Mouse (Mus musculus) midbrain, embryonic 15.5 days (tissue): Measurements from ENCODE around the gene Terf2ip. TPM values are rescaled to one million over a fixed set of nuclear protein-coding genes. Genes with fewer than 3 reads are reported as not detected.

Experiments
- ATAC-seq: fragments of 200-750 bp; cut with Nextera tagmentation; replicated peaks from 2 replicates; pipeline ENCODE4 v1.8.0; 2017; ENCODE audit warnings: moderate TSS enrichment
- H3K27ac ChIP-seq: fragments of 300-500 bp; sonication (generic); 2 replicates; pipeline ENCODE4 v1.5.1; 2015; ENCODE audit warnings: mild to moderate bottlenecking, inconsistent platforms
- H3K27me3 ChIP-seq: fragments of 300-500 bp; sonication (generic); replicated peaks from 2 replicates; pipeline ENCODE4 v1.6.1; 2015; ENCODE audit warnings: inconsistent platforms
- H3K36me3 ChIP-seq: fragments of 300-500 bp; sonication (generic); replicated peaks from 2 replicates; pipeline ENCODE4 v1.6.1; 2015; ENCODE audit warnings: inconsistent platforms
- H3K4me1 ChIP-seq: fragments of 300-500 bp; sonication (generic); 2 replicates; pipeline ENCODE4 v1.6.1; 2015; ENCODE audit warnings: inconsistent platforms
- H3K4me2 ChIP-seq: fragments of 300-500 bp; sonication (generic); 2 replicates; pipeline ENCODE4 v1.6.1; 2015; ENCODE audit warnings: inconsistent platforms, mild to moderate bottlenecking, moderate library complexity
- H3K4me3 ChIP-seq: fragments of 300-500 bp; sonication (generic); 2 replicates; pipeline ENCODE4 v1.5.1; 2015; ENCODE audit warnings: mild to moderate bottlenecking, inconsistent platforms
- H3K9ac ChIP-seq: fragments of 300-500 bp; sonication (generic); 2 replicates; pipeline ENCODE4 v1.6.1; 2015; ENCODE audit warnings: mild to moderate bottlenecking, inconsistent platforms
- H3K9me3 ChIP-seq: fragments of 300-500 bp; sonication (generic); 2 replicates; pipeline ENCODE4 v1.6.1; 2016; ENCODE audit warnings: inconsistent platforms
- WGBS: fragments of 180-500 bp; shearing (Covaris S2); methylation state at CpG from one replicate; pipeline ENCODE4 v1.1.7; 2015; ENCODE audit warnings: mixed read lengths; 5-methylcytosine and 5-hydroxymethylcytosine counted together
- polyA plus RNA-seq: library from polyadenylated mRNA; unstranded; fragments of >200 nt; fragmentation: Nextera tagmentation; extraction: Ambion mirVana; gene quantifications from 2 replicates; pipeline ENCODE4 v1.2.1, GENCODE M21; 2015

Terf2ip gene
- polyA plus RNA-seq, 1 experiment from 2014 or later, result 72.1 TPM

- H3K4me1 ChIP-seq, result no peaks in the 10 kb centered on the region
Measured at GRCm38 (mm10) chr8:112029455-112029854, 18.3 kb downstream of the Terf2ip start.

GRCm38 (mm10) chr8:112030663-112031062, 19.5 kb downstream of the Terf2ip start:
- Histone ChIP-seq H3K36me3 (no peaks in the 10 kb centered on the region), H3K4me2 (no peak overlapping the region), H3K27ac (no peak overlapping the region), H3K27me3 (no peaks in the 10 kb centered on the region), H3K4me1 (no peaks in the 10 kb centered on the region), H3K4me3 (no peak overlapping the region), H3K9me3 (no peaks in the 10 kb centered on the region), H3K9ac (no peak overlapping the region)
- ATAC-seq, result no peak
- WGBS, result 56% methylated on average over 6 of the region's 6 CpGs

More at GRCm38 (mm10) chr8:112029455-112029854, 18.3 kb downstream of the Terf2ip start:
- Histone ChIP-seq H3K4me3 (no peak overlapping the region), H3K27me3 (no peaks in the 10 kb centered on the region), H3K27ac (no peak overlapping the region), H3K9me3 (no peaks in the 10 kb centered on the region), H3K9ac (no peak overlapping the region), H3K36me3 (no peaks in the 10 kb centered on the region), H3K4me2 (no peak overlapping the region)
- ATAC-seq, result no peak
- WGBS, result 91% methylated on average over 7 of the region's 7 CpGs

GRCm38 (mm10) chr8:112033071-112033470, 21.9 kb downstream of the Terf2ip start:
- no peak overlapping the region for H3K4me2 ChIP-seq
- H3K9me3 ChIP-seq, result no peaks in the 10 kb centered on the region
- ATAC-seq, result no peak
- no peak overlapping the region for H3K9ac ChIP-seq
- 48% methylated on average over 7 of the region's 7 CpGs for WGBS
- H3K4me3 ChIP-seq, result no peak overlapping the region
- H3K4me1 ChIP-seq, result no peaks in the 10 kb centered on the region
- no peaks in the 10 kb centered on the region for H3K27me3 ChIP-seq
- H3K27ac ChIP-seq, result no peak overlapping the region
- H3K36me3 ChIP-seq, result no peaks in the 10 kb centered on the region

GRCm38 (mm10) chr8:112034603-112035002, 23.4 kb downstream of the Terf2ip start:
- Histone ChIP-seq H3K4me3 (no peak overlapping the region), H3K9me3 (no peaks in the 10 kb centered on the region), H3K27ac (no peak overlapping the region), H3K27me3 (no peaks in the 10 kb centered on the region), H3K36me3 (no peaks in the 10 kb centered on the region), H3K9ac (no peak overlapping the region), H3K4me2 (no peak overlapping the region), H3K4me1 (no peaks in the 10 kb centered on the region)
- 18% methylated on average over 8 of the region's 8 CpGs for WGBS
- no peak for ATAC-seq

- H3K4me1 ChIP-seq, result no peaks in the 10 kb centered on the region
- no peak for ATAC-seq
- H3K9ac ChIP-seq, result no peak overlapping the region
- H3K9me3 ChIP-seq, result no peaks in the 10 kb centered on the region
- no peak overlapping the region for H3K27ac ChIP-seq
- no peaks in the 10 kb centered on the region for H3K27me3 ChIP-seq
- no peak overlapping the region for H3K4me2 ChIP-seq
- no peaks in the 10 kb centered on the region for H3K36me3 ChIP-seq
- H3K4me3 ChIP-seq, result no peak overlapping the region
- WGBS, result 84% methylated on average over 18 of the region's 18 CpGs
Measured at GRCm38 (mm10) chr8:112037521-112037920, 26.3 kb downstream of the Terf2ip start.

- Histone ChIP-seq H3K4me1 (no peaks in the 10 kb centered on the region), H3K9me3 (no peaks in the 10 kb centered on the region), H3K27me3 (no peaks in the 10 kb centered on the region), H3K9ac (no peak overlapping the region), H3K4me3 (no peak overlapping the region), H3K36me3 (no peaks in the 10 kb centered on the region), H3K27ac (no peak overlapping the region), H3K4me2 (no peak overlapping the region)
- no peak for ATAC-seq
- WGBS, result 83% methylated on average over 5 of the region's 5 CpGs
Measured at GRCm38 (mm10) chr8:112045182-112045581, 34.0 kb downstream of the Terf2ip start.

- no peak overlapping the region for H3K9ac ChIP-seq
- H3K27ac ChIP-seq, result no peak overlapping the region
- H3K9me3 ChIP-seq, result no peaks in the 10 kb centered on the region
- H3K4me2 ChIP-seq, result no peak overlapping the region
- 3% methylated on average over 7 of the region's 7 CpGs for WGBS
- no peaks in the 10 kb centered on the region for H3K27me3 ChIP-seq
- peak; percentile 71 for ATAC-seq
- no peaks in the 10 kb centered on the region for H3K36me3 ChIP-seq
- H3K4me3 ChIP-seq, result no peak overlapping the region
- no peaks in the 10 kb centered on the region for H3K4me1 ChIP-seq
Measured at GRCm38 (mm10) chr8:112045896-112046295, 34.7 kb downstream of the Terf2ip start.

- H3K9me3 ChIP-seq, result no peaks in the 10 kb centered on the region
- H3K27ac ChIP-seq, result no peak overlapping the region
- no peak overlapping the region for H3K4me3 ChIP-seq
- H3K4me2 ChIP-seq, result no peak overlapping the region
- ATAC-seq, result no peak
- no peaks in the 10 kb centered on the region for H3K27me3 ChIP-seq
- H3K36me3 ChIP-seq, result no peaks in the 10 kb centered on the region
- H3K9ac ChIP-seq, result no peak overlapping the region
- 59% methylated on average over 6 of the region's 6 CpGs for WGBS
- H3K4me1 ChIP-seq, result no peaks in the 10 kb centered on the region
Measured at GRCm38 (mm10) chr8:112048293-112048692, 37.1 kb downstream of the Terf2ip start.

GRCm38 (mm10) chr8:112049984-112050383, 38.8 kb downstream of the Terf2ip start:
- no peaks in the 10 kb centered on the region for H3K9me3 ChIP-seq
- no peaks in the 10 kb centered on the region for H3K27me3 ChIP-seq
- no peak overlapping the region for H3K4me3 ChIP-seq
- H3K36me3 ChIP-seq, result no peaks in the 10 kb centered on the region
- no peak overlapping the region for H3K27ac ChIP-seq
- ATAC-seq, result no peak
- H3K4me2 ChIP-seq, result no peak overlapping the region
- 87% methylated on average over 6 of the region's 6 CpGs for WGBS
- H3K9ac ChIP-seq, result no peak overlapping the region
- no peaks in the 10 kb centered on the region for H3K4me1 ChIP-seq

GRCm38 (mm10) chr8:112051537-112051936, 40.3 kb downstream of the Terf2ip start:
- no peak for ATAC-seq
- Histone ChIP-seq H3K27me3 (no peaks in the 10 kb centered on the region), H3K9ac (no peak overlapping the region), H3K36me3 (no peaks in the 10 kb centered on the region), H3K27ac (no peak overlapping the region), H3K4me2 (no peak overlapping the region), H3K9me3 (no peaks in the 10 kb centered on the region), H3K4me1 (no peaks in the 10 kb centered on the region), H3K4me3 (no peak overlapping the region)
- whole genome bisulfite sequencing, result 82% methylated on average over 9 of the region's 9 CpGs

GRCm38 (mm10) chr8:112054456-112054855, 43.3 kb downstream of the Terf2ip start:
- H3K27me3 ChIP-seq, result no peaks in the 10 kb centered on the region

GRCm38 (mm10) chr8:112061372-112061771, 50.2 kb downstream of the Terf2ip start:
- 37% methylated on average over 4 of the region's 4 CpGs for WGBS
- Histone ChIP-seq H3K27me3 (no peaks in the 10 kb centered on the region), H3K9me3 (no peaks in the 10 kb centered on the region), H3K27ac (no peak overlapping the region), H3K4me3 (no peak overlapping the region), H3K36me3 (no peaks in the 10 kb centered on the region), H3K4me1 (no peaks in the 10 kb centered on the region), H3K9ac (no peak overlapping the region), H3K4me2 (no peak overlapping the region)
- ATAC-seq, result no peak

More at GRCm38 (mm10) chr8:112054456-112054855, 43.3 kb downstream of the Terf2ip start:
- Histone ChIP-seq H3K9ac (no peak overlapping the region), H3K36me3 (no peaks in the 10 kb centered on the region), H3K27ac (no peak overlapping the region), H3K4me2 (no peak overlapping the region), H3K4me1 (no peaks in the 10 kb centered on the region), H3K9me3 (no peaks in the 10 kb centered on the region), H3K4me3 (no peak overlapping the region)
- ATAC-seq, result no peak
